Mouse (Mus musculus) neural tube, embryonic 11.5 days (tissue): ENCODE data around the gene Sdr42e1. TPM values are rescaled to one million over a fixed set of nuclear protein-coding genes. Genes with fewer than 3 reads are reported as not detected.

ENCODE experiments used
- ATAC-seq: fragments of 200-750 bp; cut with Nextera tagmentation; 2 replicates; pipeline ENCODE4 v1.8.0; 2017; ENCODE audit warnings: moderate number of reproducible peaks, mild to moderate bottlenecking, moderate TSS enrichment, moderate library complexity; ENCODE audit not compliant: insufficient read depth, low FRiP score, low TSS enrichment
- DNase-seq: peaks from one replicate; pipeline ENCODE4 v3.0.0-alpha.2; 2015; ENCODE audit warnings: low spot score
- H3K27ac ChIP-seq: fragments of 300-500 bp; sonication (generic); 2 replicates; pipeline ENCODE4 v1.5.1; 2014; ENCODE audit warnings: low read depth, mild to moderate bottlenecking, low read length
- H3K27me3 ChIP-seq: fragments of 300-500 bp; sonication (generic); 2 replicates; pipeline ENCODE4 v1.6.1; 2014; ENCODE audit warnings: mild to moderate bottlenecking, low read length, mixed read lengths; ENCODE audit not compliant: control insufficient read depth, insufficient read depth
- H3K36me3 ChIP-seq: fragments of 300-500 bp; sonication (generic); 2 replicates; pipeline ENCODE4 v1.6.1; 2014; ENCODE audit warnings: mild to moderate bottlenecking, low read length, moderate library complexity, mixed read lengths; ENCODE audit not compliant: control insufficient read depth, insufficient read depth
- H3K4me1 ChIP-seq: fragments of 300-500 bp; sonication (generic); 2 replicates; pipeline ENCODE4 v1.6.1; 2014; ENCODE audit warnings: low read length, mixed read lengths; ENCODE audit not compliant: control insufficient read depth, insufficient read depth
- H3K4me2 ChIP-seq: fragments of 300-500 bp; sonication (generic); 2 replicates; pipeline ENCODE4 v1.6.1; 2014; ENCODE audit warnings: low read depth, mild to moderate bottlenecking, moderate library complexity
- H3K4me3 ChIP-seq: fragments of 300-500 bp; sonication (generic); 2 replicates; pipeline ENCODE4 v1.5.1; 2014; ENCODE audit warnings: low read depth, low read length
- H3K9ac ChIP-seq: fragments of 300-500 bp; sonication (generic); 2 replicates; pipeline ENCODE4 v1.6.1; 2014; ENCODE audit warnings: mild to moderate bottlenecking, low read length
- H3K9me3 ChIP-seq: fragments of 300-500 bp; sonication (generic); 2 replicates; pipeline ENCODE4 v1.6.1; 2016; ENCODE audit warnings: low read length; ENCODE audit not compliant: control insufficient read depth
- WGBS: fragments of 180-500 bp; shearing (Covaris S2); extraction: QIAGEN DNeasy Blood & Tissue Kit; methylation state at CpG from one replicate; pipeline ENCODE4 v1.1.7; 2014; 5-methylcytosine and 5-hydroxymethylcytosine counted together
- polyA plus RNA-seq: library from polyadenylated mRNA; unstranded; fragments of >200 nt; fragmentation: Nextera tagmentation; extraction: Ambion mirVana; gene quantifications from 2 replicates; pipeline ENCODE4 v1.2.1, GENCODE M21; 2014

The Sdr42e1 gene
- polyA plus RNA-seq, 1 experiment from 2014 or later: 0.73 TPM

DNA sequence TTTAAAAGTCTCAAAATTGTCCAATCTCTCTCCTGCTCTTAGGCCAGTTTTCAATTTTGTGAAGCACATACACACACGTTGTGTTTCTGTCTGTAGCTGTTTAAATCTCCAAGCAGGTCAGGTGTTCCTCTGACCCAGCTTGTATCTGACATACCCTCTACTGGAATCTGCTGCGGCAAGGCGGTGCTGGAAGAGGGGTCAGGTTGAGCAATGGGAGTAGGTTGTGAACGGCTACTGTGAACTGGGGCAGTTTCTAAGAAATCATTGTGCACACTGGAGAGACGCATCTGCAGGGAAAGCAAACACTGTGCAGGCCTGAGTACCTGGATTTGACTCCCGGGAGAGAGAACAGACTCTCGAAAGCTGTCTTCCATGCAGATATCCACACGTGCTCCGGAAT, 3.0 kb upstream of the Sdr42e1 start:
- H3K4me1 ChIP-seq: no peaks in the 10 kb centered on the region
- 82% methylated on average over 9 of the region's 9 CpGs for WGBS
- no peaks in the 10 kb centered on the region for H3K9me3 ChIP-seq
- H3K36me3 ChIP-seq: no peaks in the 10 kb centered on the region
- no peak for ATAC-seq
- H3K9ac ChIP-seq: no peak overlapping the region
- no peak overlapping the region for H3K4me3 ChIP-seq
- no peak overlapping the region for H3K4me2 ChIP-seq
- no peak for DNase-seq
- H3K27ac ChIP-seq: no peak overlapping the region
- H3K27me3 ChIP-seq: no peaks in the 10 kb centered on the region

DNA sequence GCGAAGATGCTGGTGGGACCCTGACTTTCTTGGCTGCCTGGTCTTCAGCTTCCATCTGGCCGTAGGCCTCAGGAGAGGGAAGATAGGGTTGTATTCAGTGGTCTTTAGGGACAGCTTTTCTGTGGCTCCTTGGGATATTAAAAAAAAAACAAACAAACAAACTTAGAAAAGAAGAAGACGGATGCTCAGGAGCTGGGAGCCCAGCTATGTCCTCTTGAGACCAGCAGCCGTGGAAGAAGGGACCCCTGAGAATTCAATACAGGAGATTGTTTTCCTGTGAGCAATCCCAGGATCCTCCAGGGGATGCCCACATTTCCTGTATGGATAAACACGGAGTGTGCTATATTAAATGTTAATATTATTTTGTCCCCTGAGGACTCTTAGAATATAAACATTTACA, 1.7 kb upstream of the Sdr42e1 start:
- 80% methylated on average over 5 of the region's 5 CpGs for WGBS
- DNase-seq (no peak), ATAC-seq (no peak)
- H3K9me3 ChIP-seq: no peaks in the 10 kb centered on the region
- H3K36me3 ChIP-seq: no peaks in the 10 kb centered on the region
- H3K9ac ChIP-seq: no peak overlapping the region
- no peaks in the 10 kb centered on the region for H3K4me1 ChIP-seq
- no peak overlapping the region for H3K27ac ChIP-seq
- no peak overlapping the region for H3K4me2 ChIP-seq
- no peak overlapping the region for H3K4me3 ChIP-seq
- no peaks in the 10 kb centered on the region for H3K27me3 ChIP-seq

DNA sequence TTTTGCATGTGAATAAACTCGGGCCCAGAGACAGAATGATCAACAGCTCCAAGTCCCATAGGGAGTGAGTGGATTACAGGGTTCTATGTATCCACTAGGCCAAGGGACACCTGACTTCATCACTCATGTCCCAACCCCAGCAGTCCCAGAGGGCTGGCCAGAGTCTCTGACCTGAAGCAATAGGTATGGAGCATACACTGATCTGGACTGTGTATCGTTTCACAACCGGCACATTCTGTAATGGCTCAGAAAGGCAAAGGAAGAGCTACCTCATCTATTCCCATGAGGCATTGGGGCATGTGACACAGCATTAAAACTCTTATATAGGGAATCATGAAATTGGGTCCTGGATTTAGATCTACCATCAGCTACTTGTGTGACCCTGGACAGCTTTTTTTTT, 931 bp downstream of the Sdr42e1 start:
- no peak for DNase-seq
- 79% methylated on average over 3 of the region's 3 CpGs for WGBS
- Histone ChIP-seq H3K9me3 (no peaks in the 10 kb centered on the region), H3K36me3 (no peaks in the 10 kb centered on the region), H3K4me1 (no peaks in the 10 kb centered on the region), H3K27me3 (no peaks in the 10 kb centered on the region), H3K4me2 (no peak overlapping the region), H3K9ac (no peak overlapping the region), H3K4me3 (no peak overlapping the region), H3K27ac (no peak overlapping the region)
- ATAC-seq: no peak

DNA sequence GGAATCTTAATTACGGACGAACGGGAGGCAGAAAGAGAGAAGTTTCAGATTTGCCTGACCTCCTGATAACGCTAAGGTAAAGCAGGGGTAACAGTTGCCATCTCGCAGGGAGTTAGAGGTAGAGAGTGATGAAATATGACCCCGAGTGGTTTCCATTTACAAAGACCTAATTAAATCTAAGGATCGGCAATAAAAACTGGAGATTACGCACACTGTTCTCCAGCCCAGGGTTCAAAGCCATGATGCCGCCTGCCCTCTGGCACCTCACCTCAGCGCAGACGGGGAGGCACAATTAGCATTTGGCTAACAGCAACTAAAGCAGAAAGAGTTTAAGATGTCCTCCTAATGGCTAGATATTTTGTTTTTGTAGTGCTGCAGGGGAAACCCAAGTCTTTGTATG, 3.0 kb downstream of the Sdr42e1 start:
- Histone ChIP-seq H3K4me1 (no peaks in the 10 kb centered on the region), H3K9ac (no peak overlapping the region), H3K27ac (no peak overlapping the region), H3K36me3 (no peaks in the 10 kb centered on the region), H3K4me3 (no peak overlapping the region), H3K4me2 (no peak overlapping the region), H3K9me3 (no peaks in the 10 kb centered on the region), H3K27me3 (no peaks in the 10 kb centered on the region)
- no peak for ATAC-seq
- WGBS: 27% methylated on average over 11 of the region's 11 CpGs
- no peak for DNase-seq

DNA sequence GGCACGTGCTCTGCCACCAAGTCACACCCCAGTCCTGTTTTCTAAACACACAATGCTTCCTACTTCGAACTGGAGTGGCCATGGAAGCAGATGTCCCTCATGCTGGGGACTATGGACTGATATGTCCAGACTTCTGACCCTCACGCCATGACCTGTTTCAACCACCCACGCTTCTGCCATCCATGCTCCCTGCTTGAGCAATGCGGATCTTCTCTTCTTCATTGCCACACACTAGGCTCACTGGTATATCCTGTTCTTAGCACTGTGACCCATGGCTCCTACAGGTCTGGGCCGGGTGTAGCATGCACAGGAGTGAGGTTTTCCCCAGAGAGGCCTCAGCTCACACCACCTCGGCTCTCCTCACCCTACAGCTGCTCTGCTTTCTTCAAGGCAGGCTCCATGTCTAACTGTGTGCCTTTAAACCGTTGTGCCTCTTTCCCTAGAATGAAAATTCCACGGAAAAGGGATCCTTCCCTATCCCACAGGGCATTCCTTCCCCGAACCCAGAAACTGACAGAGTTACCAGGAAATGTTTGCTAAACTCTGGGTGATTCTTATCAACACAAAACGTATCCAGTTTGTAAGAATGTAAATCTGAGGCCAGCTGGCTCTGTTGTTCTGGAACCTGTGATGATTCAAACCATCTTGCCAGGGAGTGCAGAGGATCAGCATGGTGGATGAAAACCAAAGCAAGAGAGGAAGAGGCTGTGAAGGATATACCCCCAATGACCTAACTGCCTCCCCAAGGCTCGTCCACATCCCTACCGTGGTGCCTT, 6.0 kb downstream of the Sdr42e1 start:
- ATAC-seq (no peak), DNase-seq (no peak)
- Histone ChIP-seq H3K4me1 (no peaks in the 10 kb centered on the region), H3K27ac (no peak overlapping the region), H3K9me3 (no peaks in the 10 kb centered on the region), H3K4me3 (no peak overlapping the region), H3K4me2 (no peak overlapping the region), H3K27me3 (no peaks in the 10 kb centered on the region), H3K9ac (no peak overlapping the region), H3K36me3 (no peaks in the 10 kb centered on the region)
- 83% methylated on average over 13 of the region's 13 CpGs for WGBS

DNA sequence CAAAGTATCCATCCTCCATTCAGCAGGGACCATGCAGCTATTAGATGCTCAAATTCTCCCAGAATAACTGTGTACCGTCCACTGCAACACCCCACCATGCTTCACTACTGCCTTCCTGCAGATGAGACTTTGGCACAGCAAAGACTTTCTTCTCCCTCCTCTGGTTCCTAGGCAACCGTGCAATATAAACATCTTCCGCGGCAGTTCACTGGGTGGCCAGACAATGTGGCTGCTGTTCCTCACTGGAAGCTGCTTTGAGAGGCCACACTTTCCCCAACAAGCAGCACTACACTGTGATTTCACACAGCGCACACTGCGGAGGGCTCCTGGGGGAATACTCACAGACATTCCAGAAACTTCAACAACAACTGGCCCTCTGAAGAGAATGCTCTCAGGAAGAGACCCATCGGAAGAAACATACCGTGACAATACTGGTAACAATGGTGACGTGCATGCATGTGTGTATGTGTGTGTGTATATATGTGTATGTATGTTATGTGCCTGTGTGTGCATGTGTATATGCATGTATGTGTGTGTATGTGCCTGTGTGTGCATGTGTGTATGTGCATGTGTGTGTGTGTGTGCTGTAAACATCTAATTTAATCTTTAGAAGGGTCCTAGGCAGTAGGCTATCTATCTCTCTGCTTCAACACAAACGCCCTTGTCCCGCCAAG, 13.0 kb downstream of the Sdr42e1 start:
- DNase-seq (peak; percentile 70), ATAC-seq (peak; percentile 35; the same call in 1 of the 2 replicates)
- Histone ChIP-seq H3K27me3 (no peaks in the 10 kb centered on the region), H3K9me3 (no peaks in the 10 kb centered on the region), H3K27ac (no peak overlapping the region), H3K4me3 (no peak overlapping the region), H3K4me2 (no peak overlapping the region), H3K4me1 (no peaks in the 10 kb centered on the region), H3K36me3 (no peaks in the 10 kb centered on the region), H3K9ac (no peak overlapping the region)
- WGBS: 32% methylated on average over 11 of the region's 11 CpGs

DNA sequence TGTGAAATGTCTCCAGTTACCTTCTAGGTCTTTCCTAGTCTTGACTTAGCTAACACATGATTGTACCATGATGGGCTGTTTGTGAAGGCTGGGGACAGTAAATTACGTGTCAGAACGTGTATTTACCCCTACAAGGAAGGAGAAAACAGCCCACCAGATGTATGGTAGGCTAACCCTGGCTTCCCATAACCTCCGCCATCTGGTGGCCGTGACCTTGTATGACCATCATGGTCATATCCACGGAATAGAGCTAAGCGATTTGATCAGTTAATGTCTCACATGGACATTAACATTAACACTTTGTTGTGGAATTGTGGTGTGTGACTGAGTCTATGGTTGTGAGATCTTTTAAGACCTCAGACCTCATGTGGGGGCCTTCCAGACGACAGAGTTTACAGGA, 14.5 kb downstream of the Sdr42e1 start:
- H3K4me2 ChIP-seq: no peak overlapping the region
- H3K4me3 ChIP-seq: no peak overlapping the region
- H3K27ac ChIP-seq: no peak overlapping the region
- no peaks in the 10 kb centered on the region for H3K4me1 ChIP-seq
- DNase-seq (no peak), ATAC-seq (no peak)
- H3K9me3 ChIP-seq: no peaks in the 10 kb centered on the region
- H3K36me3 ChIP-seq: no peaks in the 10 kb centered on the region
- H3K9ac ChIP-seq: no peak overlapping the region
- WGBS: 71% methylated on average over 7 of the region's 7 CpGs
- H3K27me3 ChIP-seq: no peaks in the 10 kb centered on the region

DNA sequence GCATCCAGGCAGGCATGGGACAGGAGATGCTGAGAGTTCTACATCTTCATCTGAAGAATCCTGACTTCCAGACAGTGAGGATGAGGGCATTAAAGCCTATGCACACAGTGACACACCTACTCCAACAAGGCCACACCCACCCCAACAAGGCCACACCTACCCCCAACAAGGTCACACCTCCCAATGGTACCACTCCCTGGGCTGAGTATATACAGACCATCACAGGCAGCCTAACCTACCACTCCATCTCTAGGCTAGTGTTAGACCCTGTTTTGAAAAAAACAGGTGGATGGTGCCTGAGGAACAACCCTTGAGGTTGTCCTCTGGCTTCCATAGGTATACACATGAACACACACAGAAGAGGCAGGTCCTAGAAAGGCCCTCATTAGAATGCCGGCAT, 21.2 kb downstream of the Sdr42e1 start:
- Histone ChIP-seq H3K9me3 (no peaks in the 10 kb centered on the region), H3K4me2 (no peak overlapping the region), H3K4me1 (no peaks in the 10 kb centered on the region), H3K27ac (no peak overlapping the region), H3K27me3 (no peaks in the 10 kb centered on the region), H3K36me3 (no peaks in the 10 kb centered on the region), H3K9ac (no peak overlapping the region), H3K4me3 (no peak overlapping the region)
- ATAC-seq (no peak), DNase-seq (no peak)
- 96% methylated on average over 1 of the region's 1 CpGs for WGBS

DNA sequence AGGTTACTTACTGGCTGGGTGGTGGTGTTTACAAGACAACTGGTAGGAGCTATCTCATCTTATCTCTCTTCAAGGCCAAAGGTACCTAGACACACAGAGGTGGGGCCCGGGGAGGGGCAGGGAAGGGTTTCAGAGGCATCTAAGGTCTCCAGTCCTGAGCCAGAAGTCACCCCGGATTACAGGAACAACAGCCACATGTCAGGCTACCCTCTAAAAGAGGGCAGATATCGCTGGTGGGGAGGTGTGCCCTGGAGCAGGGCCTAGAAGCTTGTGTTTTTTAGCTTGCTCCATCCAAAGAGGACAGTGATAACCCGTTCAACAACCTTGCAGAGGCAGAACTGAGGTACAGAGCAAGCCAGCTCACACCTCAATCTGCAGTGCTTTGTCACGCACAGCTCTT, 27.0 kb downstream of the Sdr42e1 start:
- WGBS: 75% methylated on average over 5 of the region's 5 CpGs

More for the DNA sequence above, 27.0 kb downstream of the Sdr42e1 start:
- H3K4me1 ChIP-seq: no peaks in the 10 kb centered on the region
- H3K36me3 ChIP-seq: no peaks in the 10 kb centered on the region
- no peak overlapping the region for H3K9ac ChIP-seq
- no peak overlapping the region for H3K4me2 ChIP-seq
- no peak for ATAC-seq
- no peaks in the 10 kb centered on the region; the same call in 1 of the 2 replicates for H3K9me3 ChIP-seq
- no peak overlapping the region for H3K4me3 ChIP-seq
- no peaks in the 10 kb centered on the region for H3K27me3 ChIP-seq
- DNase-seq: no peak
- H3K27ac ChIP-seq: no peak overlapping the region
